Mouse (Mus musculus) brain, embryonic 14.5 days (tissue): Measurements from ENCODE around the gene Pam.

Source experiments
- CTCF ChIP-seq: fragments of 200-500 bp; IDR thresholded peaks from 2 replicates; pipeline ENCODE4 v1.5.1; 2012; ENCODE audit warnings: inconsistent platforms, mild to moderate bottlenecking, moderate library complexity, borderline replicate concordance; ENCODE audit not compliant: insufficient read depth, insufficient read length; ENCODE audit errors: extremely low read depth
- POLR2A ChIP-seq: fragments of 200-500 bp; IDR thresholded peaks from 2 replicates; pipeline ENCODE4 v1.6.1; 2012; ENCODE audit warnings: mild to moderate bottlenecking, inconsistent platforms, borderline replicate concordance; ENCODE audit not compliant: poor library complexity, insufficient read depth, insufficient read length, severe bottlenecking; ENCODE audit errors: extremely low read depth

- TF ChIP-seq CTCF (no peak), POLR2A (no peak)
These were observed 53.0 kb downstream of the Pam start for GRCm38 (mm10) chr1:98042425-98042824.
